Mouse (Mus musculus) ovary, postnatal 14 days (tissue): Measurements from ENCODE around the gene Agap1.

Experiments used
- DNase-seq: peaks from one replicate; pipeline ENCODE4 v3.0.0; 2022; ENCODE audit warnings: low spot score

Agap1 gene

GRCm38 (mm10) chr1:89617336-89617735 is 162.7 kb downstream of the Agap1 start:
- DNase-seq = peak; percentile 17

DNA sequence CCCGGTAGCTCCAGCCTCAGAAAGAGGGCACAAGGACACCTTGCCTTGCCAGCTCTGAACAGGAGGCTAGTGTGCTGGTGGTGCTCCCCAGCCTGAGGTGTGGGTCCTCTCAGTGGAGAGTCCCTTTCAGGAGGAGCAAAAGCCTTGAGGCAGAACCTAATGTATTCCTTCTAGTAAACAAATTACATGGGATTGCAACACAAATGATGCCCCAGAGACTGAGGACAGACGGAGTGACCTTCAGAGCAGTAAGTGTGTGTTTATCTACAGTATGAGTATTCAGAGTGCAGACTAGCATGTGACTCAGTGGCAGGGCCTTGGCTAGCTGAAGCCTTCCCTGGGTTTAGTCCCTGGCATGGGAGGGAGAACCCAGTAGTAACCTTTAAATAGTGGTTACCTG is 165.4 kb downstream of the Agap1 start:
- no peak for DNase-seq

- DNase-seq = no peak
Measured at GRCm38 (mm10) chr1:89621014-89621791, 166.6 kb downstream of the Agap1 start.

DNA sequence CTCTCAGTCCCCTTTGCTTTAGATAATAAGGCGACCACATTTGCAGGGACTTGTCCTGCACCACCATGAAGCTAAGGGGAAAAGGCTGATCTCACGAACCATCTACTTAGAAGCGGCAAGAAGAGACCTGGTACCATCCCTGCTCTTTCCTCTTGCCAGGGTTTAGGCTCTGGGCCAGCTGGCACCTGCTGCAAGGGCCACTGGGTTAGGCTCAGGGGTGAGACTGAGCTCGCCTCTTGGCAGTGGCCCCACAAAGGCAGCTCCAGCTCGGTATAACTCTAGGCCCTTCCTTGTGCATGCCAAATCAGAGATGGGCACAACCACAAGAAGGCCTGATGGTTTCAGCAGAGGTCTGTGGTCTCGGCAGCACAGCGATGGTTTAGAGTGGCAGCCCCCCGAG is 167.3 kb downstream of the Agap1 start:
- peak; percentile 42 for DNase-seq

DNA sequence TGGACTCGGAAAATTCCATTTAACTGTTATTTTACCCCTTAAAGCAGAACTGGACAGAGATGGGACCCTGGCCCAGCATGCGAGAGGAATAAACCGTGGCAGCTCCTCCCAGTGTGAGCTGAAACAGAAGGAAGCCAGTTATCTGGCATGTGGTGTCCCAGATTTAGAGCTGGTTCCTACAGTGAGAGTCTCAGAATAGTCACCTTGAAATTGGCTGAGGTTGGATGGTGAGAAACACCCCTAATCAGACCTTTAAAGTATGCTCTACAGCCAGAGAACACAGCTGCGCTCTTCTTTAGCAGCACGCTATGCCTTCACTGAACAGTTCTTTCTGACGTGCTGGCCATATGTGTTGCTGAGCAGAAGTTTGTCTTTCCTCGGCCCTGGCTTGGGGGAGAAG is 168.2 kb downstream of the Agap1 start:
- DNase-seq = no peak

- DNase-seq = no peak
Measured at GRCm38 (mm10) chr1:89625312-89625711, 170.7 kb downstream of the Agap1 start.

DNA sequence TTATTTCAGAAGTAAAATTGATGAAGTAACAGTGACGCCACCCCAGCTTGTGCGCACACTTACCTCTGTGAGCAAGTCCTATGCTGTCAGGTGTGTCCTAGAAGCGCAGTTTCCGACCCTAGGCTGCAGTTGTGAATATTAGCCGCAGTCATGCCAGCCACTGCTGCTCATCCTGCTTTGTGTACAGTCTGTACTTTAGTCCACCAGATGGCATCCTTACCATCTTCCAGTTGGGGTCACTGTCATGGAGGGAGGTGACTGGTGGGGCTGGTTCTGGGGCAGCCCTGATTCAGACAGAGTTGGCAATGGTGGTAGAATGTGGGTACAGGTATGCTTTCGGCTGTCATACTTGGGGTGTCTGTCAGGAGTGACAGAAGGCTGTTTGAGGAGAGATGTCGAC is 171.4 kb downstream of the Agap1 start:
- DNase-seq = no peak

DNA sequence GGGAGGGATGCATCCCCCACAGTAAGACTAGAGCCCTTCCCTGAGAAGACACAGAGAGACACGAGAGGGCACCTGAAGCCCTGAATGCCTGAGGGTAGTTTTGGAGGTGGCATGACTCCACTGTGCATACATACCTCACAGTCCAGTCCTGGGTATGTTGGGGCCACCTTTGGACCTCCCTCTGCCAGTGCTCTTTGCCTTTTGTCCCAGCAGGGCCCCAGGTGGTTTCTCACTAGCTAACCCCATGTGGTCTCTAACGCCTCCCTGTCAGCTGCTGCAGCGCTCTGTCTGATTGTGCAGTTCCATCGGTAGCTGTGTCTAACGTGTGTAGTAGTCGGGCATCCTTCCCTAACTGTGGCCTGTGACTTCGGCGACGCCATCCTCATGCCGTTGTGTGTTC is 172.3 kb downstream of the Agap1 start:
- no peak for DNase-seq

GRCm38 (mm10) chr1:89627650-89628049 is 173.0 kb downstream of the Agap1 start:
- no peak for DNase-seq

DNA sequence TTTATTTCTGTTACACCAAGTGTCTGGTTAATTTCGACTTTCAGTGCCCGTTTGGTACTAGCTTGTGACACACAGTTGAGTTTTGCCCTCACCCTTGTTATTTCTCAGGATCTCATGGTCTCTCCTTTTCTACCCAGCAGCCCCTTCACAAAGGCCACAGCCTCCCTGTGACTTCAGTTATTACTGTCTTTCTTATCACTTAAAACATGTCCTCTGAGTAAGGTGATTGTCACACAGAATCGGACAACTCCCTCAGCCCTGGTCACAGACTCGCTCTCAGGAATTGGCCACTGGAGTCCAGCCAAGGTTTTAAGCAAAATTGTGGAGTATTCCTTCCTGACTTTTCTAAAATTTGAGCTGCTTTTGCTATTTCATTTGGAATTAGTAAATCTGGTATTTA is 176.2 kb downstream of the Agap1 start:
- DNase-seq = no peak

- peak; percentile 40 for DNase-seq
Measured at GRCm38 (mm10) chr1:89631747-89632146, 177.1 kb downstream of the Agap1 start.

DNA sequence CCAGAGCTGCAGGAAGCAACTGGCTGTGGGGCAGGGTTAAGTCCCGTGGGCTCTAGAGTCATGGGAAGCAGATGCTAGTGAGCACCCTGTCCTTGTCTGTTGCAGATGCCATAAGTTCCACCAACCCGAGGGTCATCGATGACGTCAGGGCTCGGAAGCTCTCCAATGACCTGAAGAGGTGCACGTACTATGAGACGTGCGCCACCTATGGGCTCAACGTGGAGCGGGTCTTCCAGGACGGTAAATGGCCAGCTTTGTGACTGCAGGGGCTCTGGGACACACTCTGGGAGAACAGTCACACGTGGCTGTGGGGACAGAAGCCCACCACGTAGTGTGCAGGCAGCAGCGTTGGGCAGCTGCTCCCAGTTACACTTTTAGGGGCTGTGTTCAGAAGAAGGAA is 179.4 kb downstream of the Agap1 start:
- DNase-seq = no peak

GRCm38 (mm10) chr1:89635131-89635530 is 180.5 kb downstream of the Agap1 start:
- DNase-seq = no peak

- DNase-seq = no peak
Measured at GRCm38 (mm10) chr1:89637670-89638069, 183.1 kb downstream of the Agap1 start.

DNA sequence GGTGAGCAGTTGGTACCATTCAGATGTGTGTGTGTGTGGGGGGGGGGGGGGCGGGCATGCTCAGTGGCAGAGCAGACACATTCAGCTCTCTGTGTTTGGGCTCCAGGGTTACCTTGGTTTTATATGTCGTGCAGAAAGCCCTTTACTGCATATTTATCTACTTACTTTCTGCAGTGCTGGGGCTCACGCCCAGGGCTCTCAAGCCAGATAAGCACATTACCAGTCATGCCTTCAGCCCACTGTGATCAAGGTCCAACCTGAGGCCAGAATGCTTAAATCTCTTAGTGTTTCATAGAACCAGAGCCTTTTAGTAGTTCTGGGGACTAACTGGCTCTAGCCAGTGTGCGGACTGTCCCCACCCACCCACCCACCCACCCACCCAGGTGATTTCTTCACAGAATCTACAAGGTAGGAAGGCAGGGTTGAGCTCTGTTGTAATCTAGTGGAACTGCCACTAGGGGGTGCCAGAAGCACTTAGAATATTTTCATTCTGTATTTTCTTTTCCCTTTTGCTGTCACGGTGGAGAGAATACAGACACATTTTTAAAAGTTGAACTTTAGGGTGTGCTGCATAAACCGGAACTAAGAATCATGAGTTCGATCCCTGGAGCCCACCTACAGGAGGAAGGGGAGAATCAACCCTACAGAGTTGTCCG is 189.0 kb downstream of the Agap1 start:
- no peak for DNase-seq

GRCm38 (mm10) chr1:89644120-89644519 is 189.5 kb downstream of the Agap1 start:
- no peak for DNase-seq

- peak; percentile 67 for DNase-seq
Measured at GRCm38 (mm10) chr1:89646326-89647018, 191.9 kb downstream of the Agap1 start.

GRCm38 (mm10) chr1:89647505-89647904 is 192.9 kb downstream of the Agap1 start:
- DNase-seq = no peak

- DNase-seq = no peak
Measured at GRCm38 (mm10) chr1:89650557-89650956, 196.0 kb downstream of the Agap1 start.

GRCm38 (mm10) chr1:89656167-89656566 is 201.6 kb downstream of the Agap1 start:
- no peak for DNase-seq

- DNase-seq = no peak
Measured at GRCm38 (mm10) chr1:89656643-89657321, 202.2 kb downstream of the Agap1 start.

DNA sequence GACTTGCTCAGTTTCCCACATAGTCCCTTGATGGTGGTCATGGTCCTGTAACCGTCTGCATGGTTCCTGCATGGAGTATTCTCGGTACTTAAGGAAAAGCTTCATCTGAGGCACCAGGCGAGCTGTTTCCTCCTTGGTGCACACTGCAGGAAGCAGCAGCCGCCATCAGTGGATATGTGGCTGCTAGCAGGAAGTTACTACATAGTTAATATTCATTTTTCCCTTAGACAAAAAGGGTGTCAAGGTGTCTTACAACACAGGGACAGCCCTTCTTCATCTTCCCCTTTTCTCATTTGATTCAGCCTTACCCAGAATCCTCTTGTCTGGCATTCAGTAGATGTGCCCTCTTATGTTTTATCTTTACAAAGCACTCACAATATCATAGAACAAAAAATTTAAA is 206.2 kb downstream of the Agap1 start:
- no peak for DNase-seq

DNA sequence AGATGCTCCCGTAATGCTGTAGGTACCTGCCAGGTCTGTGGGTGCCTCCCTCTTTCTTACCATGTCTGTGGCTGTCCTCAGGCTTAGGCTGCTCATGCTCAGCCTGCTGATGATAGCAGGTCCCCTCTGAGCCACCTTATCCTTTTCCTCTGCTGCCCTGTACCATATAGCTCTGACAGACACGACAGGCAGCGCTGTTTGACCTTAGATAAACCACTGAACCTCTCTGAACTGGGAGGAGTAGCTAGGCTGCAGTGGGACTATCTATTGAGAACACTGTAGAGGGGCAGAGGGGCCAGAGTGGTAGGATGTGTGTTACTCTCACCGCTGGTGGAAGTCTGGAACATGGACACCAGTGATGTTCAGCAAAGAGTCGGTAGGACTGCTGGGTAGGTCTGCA is 211.5 kb downstream of the Agap1 start:
- no peak for DNase-seq
